Mouse (Mus musculus) hindbrain, postnatal 0 days (tissue): ENCODE results near the gene Arid1b. TPM values are rescaled to one million over a fixed set of nuclear protein-coding genes. Genes with fewer than 3 reads are reported as not detected.

Experiments
- ATAC-seq: fragments of 200-750 bp; cut with Nextera tagmentation; 2 replicates; pipeline ENCODE4 v1.8.0; 2017; ENCODE audit warnings: mild to moderate bottlenecking, moderate TSS enrichment, moderate library complexity
- DNase-seq: peaks from one replicate; pipeline ENCODE4 v3.0.0-alpha.2; 2015; ENCODE audit warnings: low spot score
- H3K27ac ChIP-seq: fragments of 300-500 bp; sonication (generic); 2 replicates; pipeline ENCODE4 v1.5.1; 2014; ENCODE audit warnings: mild to moderate bottlenecking
- H3K27me3 ChIP-seq: fragments of 300-500 bp; sonication (generic); 2 replicates; pipeline ENCODE4 v1.6.1; 2014; ENCODE audit warnings: low read length, mixed read lengths; ENCODE audit not compliant: insufficient read depth
- H3K36me3 ChIP-seq: fragments of 300-500 bp; sonication (generic); 2 replicates; pipeline ENCODE4 v1.6.1; 2014; ENCODE audit warnings: low read length, mixed read lengths; ENCODE audit not compliant: insufficient read depth
- H3K4me1 ChIP-seq: fragments of 300-500 bp; sonication (generic); 2 replicates; pipeline ENCODE4 v1.6.1; 2014; ENCODE audit warnings: antibody characterized with exemption, low read length, mixed read lengths; ENCODE audit not compliant: insufficient read depth
- H3K4me2 ChIP-seq: fragments of 300-500 bp; sonication (generic); 2 replicates; pipeline ENCODE4 v1.6.1; 2014; ENCODE audit warnings: low read depth, mild to moderate bottlenecking, low read length, moderate library complexity, mixed read lengths
- H3K4me3 ChIP-seq: fragments of 300-500 bp; sonication (generic); 2 replicates; pipeline ENCODE4 v1.5.1; 2014; ENCODE audit warnings: low read length
- H3K9ac ChIP-seq: fragments of 300-500 bp; sonication (generic); replicated peaks from 2 replicates; pipeline ENCODE4 v1.6.1; 2014; ENCODE audit warnings: mild to moderate bottlenecking, low read length, moderate library complexity, mixed read lengths
- H3K9me3 ChIP-seq: fragments of 300-500 bp; sonication (generic); 2 replicates; pipeline ENCODE4 v1.6.1; 2016; ENCODE audit warnings: low read length, mixed read lengths
- CTCF ChIP-seq: IDR thresholded peaks from 2 replicates; pipeline ENCODE4 v1.5.1; 2016; ENCODE audit warnings: antibody characterized with exemption, control low read depth, low read depth
- WGBS: fragments of 180-500 bp; shearing (Covaris S2); extraction: QIAGEN DNeasy Blood & Tissue Kit; methylation state at CpG from one replicate; pipeline ENCODE4 v1.1.7; 2014; 5-methylcytosine and 5-hydroxymethylcytosine counted together
- polyA plus RNA-seq: library from polyadenylated mRNA; unstranded; fragments of >200 nt; fragmentation: Nextera tagmentation; extraction: Ambion mirVana; gene quantifications from 2 replicates; pipeline ENCODE4 v1.2.1, GENCODE M21; 2015
- total RNA-seq: library from RNA; depleted of rRNA; stranded (reverse); fragments of >200 nt; gene quantifications from 2 replicates; pipeline ENCODE4 v1.2.3, GENCODE M21; 2014

Arid1b gene
- total and polyA plus RNA-seq, 2 experiments from 2014 or later = 10.5 to 62.5 TPM

- no peaks in the 10 kb centered on the region for H3K9me3 ChIP-seq
- H3K4me3 ChIP-seq = no peak overlapping the region
- no peak overlapping the region for H3K4me2 ChIP-seq
- DNase-seq = no peak
- no peaks in the 10 kb centered on the region for H3K36me3 ChIP-seq
- no peaks in the 10 kb centered on the region for H3K27me3 ChIP-seq
- WGBS = 93% methylated on average over 4 of the region's 4 CpGs
- H3K9ac ChIP-seq = no peak overlapping the region
- no peak for TF ChIP-seq CTCF
- peaks cover 5% of the 10 kb centered on the region; the same call in 1 of the 2 replicates for H3K4me1 ChIP-seq
- no peak for ATAC-seq
- no peak overlapping the region for H3K27ac ChIP-seq
These were observed 102.9 kb downstream of the Arid1b start for GRCm38 (mm10) chr17:5097046-5097445.

GRCm38 (mm10) chr17:5097545-5098475 lies 103.7 kb downstream of the Arid1b start:
- Histone ChIP-seq H3K27ac (no peak overlapping the region), H3K9ac (no peak overlapping the region), H3K4me2 (no peak overlapping the region), H3K4me3 (no peak overlapping the region), H3K36me3 (no peaks in the 10 kb centered on the region), H3K27me3 (no peaks in the 10 kb centered on the region), H3K9me3 (no peaks in the 10 kb centered on the region), H3K4me1 (peaks cover 5% of the 10 kb centered on the region; the same call in 1 of the 2 replicates)
- DNase-seq = no peak
- TF ChIP-seq CTCF = no peak
- WGBS = 71% methylated on average over 21 of the region's 21 CpGs
- no peak for ATAC-seq

GRCm38 (mm10) chr17:5098727-5099126 lies 104.6 kb downstream of the Arid1b start:
- ATAC-seq = no peak
- DNase-seq = no peak
- 79% methylated on average over 7 of the region's 7 CpGs for WGBS
- H3K9ac ChIP-seq = no peak overlapping the region
- H3K36me3 ChIP-seq = no peaks in the 10 kb centered on the region
- H3K27me3 ChIP-seq = no peaks in the 10 kb centered on the region
- no peak overlapping the region for H3K4me2 ChIP-seq
- peaks cover 5% of the 10 kb centered on the region; the same call in 1 of the 2 replicates for H3K4me1 ChIP-seq
- no peak overlapping the region for H3K27ac ChIP-seq
- H3K9me3 ChIP-seq = no peaks in the 10 kb centered on the region
- no peak overlapping the region for H3K4me3 ChIP-seq
- TF ChIP-seq CTCF = no peak

GRCm38 (mm10) chr17:5099238-5099637 lies 105.1 kb downstream of the Arid1b start:
- DNase-seq (no peak), ATAC-seq (no peak)
- no peaks in the 10 kb centered on the region for H3K9me3 ChIP-seq
- no peak overlapping the region for H3K27ac ChIP-seq
- no peak overlapping the region for H3K4me3 ChIP-seq
- no peaks in the 10 kb centered on the region for H3K36me3 ChIP-seq
- no peak overlapping the region for H3K9ac ChIP-seq
- H3K4me1 ChIP-seq = peaks cover 5% of the 10 kb centered on the region; the same call in 1 of the 2 replicates
- TF ChIP-seq CTCF = no peak
- WGBS = 82% methylated on average over 4 of the region's 4 CpGs
- H3K4me2 ChIP-seq = no peak overlapping the region
- no peaks in the 10 kb centered on the region for H3K27me3 ChIP-seq

GRCm38 (mm10) chr17:5101157-5101556 lies 107.0 kb downstream of the Arid1b start:
- ATAC-seq = no peak
- no peaks in the 10 kb centered on the region for H3K27me3 ChIP-seq
- DNase-seq = no peak
- no peak for TF ChIP-seq CTCF
- H3K4me3 ChIP-seq = no peak overlapping the region
- H3K36me3 ChIP-seq = no peaks in the 10 kb centered on the region
- H3K9me3 ChIP-seq = no peaks in the 10 kb centered on the region
- no peak overlapping the region for H3K27ac ChIP-seq
- 49% methylated on average over 8 of the region's 8 CpGs for WGBS
- H3K4me1 ChIP-seq = peaks cover 20% of the 10 kb centered on the region
- H3K9ac ChIP-seq = no peak overlapping the region
- H3K4me2 ChIP-seq = no peak overlapping the region

- no peak for ATAC-seq
- no peak overlapping the region for H3K4me2 ChIP-seq
- no peak overlapping the region for H3K27ac ChIP-seq
- 24% methylated on average over 2 of the region's 2 CpGs for WGBS
- H3K36me3 ChIP-seq = no peaks in the 10 kb centered on the region
- H3K4me1 ChIP-seq = peaks cover 20% of the 10 kb centered on the region
- no peaks in the 10 kb centered on the region for H3K27me3 ChIP-seq
- DNase-seq = no peak
- no peak overlapping the region for H3K9ac ChIP-seq
- H3K9me3 ChIP-seq = no peaks in the 10 kb centered on the region
- no peak for TF ChIP-seq CTCF
- no peak overlapping the region for H3K4me3 ChIP-seq
These were observed 107.8 kb downstream of the Arid1b start for GRCm38 (mm10) chr17:5101887-5102286.

- Histone ChIP-seq H3K27ac (peak overlapping the region; percentile 69; the same call in 1 of the 2 replicates), H3K9ac (no peak overlapping the region), H3K36me3 (no peaks in the 10 kb centered on the region), H3K9me3 (no peaks in the 10 kb centered on the region), H3K27me3 (no peaks in the 10 kb centered on the region), H3K4me2 (no peak overlapping the region), H3K4me1 (peaks cover 30% of the 10 kb centered on the region), H3K4me3 (no peak overlapping the region)
- DNase-seq = peak; percentile 52
- ATAC-seq = peak; percentile 60; the same call in 1 of the 2 replicates
- TF ChIP-seq CTCF = no peak
- 32% methylated on average over 6 of the region's 6 CpGs for WGBS
These were observed 111.6 kb downstream of the Arid1b start for GRCm38 (mm10) chr17:5105746-5106145.
